Mouse (Mus musculus) neural tube, embryonic 11.5 days (tissue): ENCODE results near the gene Gm11492. TPM values are rescaled to one million over a fixed set of nuclear protein-coding genes. Genes with fewer than 3 reads are reported as not detected.

Source experiments
- ATAC-seq: fragments of 200-750 bp; cut with Nextera tagmentation; 2 replicates; pipeline ENCODE4 v1.8.0; 2017; ENCODE audit warnings: moderate number of reproducible peaks, mild to moderate bottlenecking, moderate TSS enrichment, moderate library complexity; ENCODE audit not compliant: insufficient read depth, low FRiP score, low TSS enrichment
- DNase-seq: peaks from one replicate; pipeline ENCODE4 v3.0.0-alpha.2; 2015; ENCODE audit warnings: low spot score
- H3K27ac ChIP-seq: fragments of 300-500 bp; sonication (generic); 2 replicates; pipeline ENCODE4 v1.5.1; 2014; ENCODE audit warnings: low read depth, mild to moderate bottlenecking, low read length
- H3K27me3 ChIP-seq: fragments of 300-500 bp; sonication (generic); 2 replicates; pipeline ENCODE4 v1.6.1; 2014; ENCODE audit warnings: mild to moderate bottlenecking, low read length, mixed read lengths; ENCODE audit not compliant: control insufficient read depth, insufficient read depth
- H3K36me3 ChIP-seq: fragments of 300-500 bp; sonication (generic); 2 replicates; pipeline ENCODE4 v1.6.1; 2014; ENCODE audit warnings: mild to moderate bottlenecking, low read length, moderate library complexity, mixed read lengths; ENCODE audit not compliant: control insufficient read depth, insufficient read depth
- H3K4me1 ChIP-seq: fragments of 300-500 bp; sonication (generic); 2 replicates; pipeline ENCODE4 v1.6.1; 2014; ENCODE audit warnings: low read length, mixed read lengths; ENCODE audit not compliant: control insufficient read depth, insufficient read depth
- H3K4me2 ChIP-seq: fragments of 300-500 bp; sonication (generic); 2 replicates; pipeline ENCODE4 v1.6.1; 2014; ENCODE audit warnings: low read depth, mild to moderate bottlenecking, moderate library complexity
- H3K4me3 ChIP-seq: fragments of 300-500 bp; sonication (generic); 2 replicates; pipeline ENCODE4 v1.5.1; 2014; ENCODE audit warnings: low read depth, low read length
- H3K9ac ChIP-seq: fragments of 300-500 bp; sonication (generic); 2 replicates; pipeline ENCODE4 v1.6.1; 2014; ENCODE audit warnings: mild to moderate bottlenecking, low read length
- H3K9me3 ChIP-seq: fragments of 300-500 bp; sonication (generic); 2 replicates; pipeline ENCODE4 v1.6.1; 2016; ENCODE audit warnings: low read length; ENCODE audit not compliant: control insufficient read depth
- WGBS: fragments of 180-500 bp; shearing (Covaris S2); extraction: QIAGEN DNeasy Blood & Tissue Kit; methylation state at CpG from one replicate; pipeline ENCODE4 v1.1.7; 2014; 5-methylcytosine and 5-hydroxymethylcytosine counted together
- polyA plus RNA-seq: library from polyadenylated mRNA; unstranded; fragments of >200 nt; fragmentation: Nextera tagmentation; extraction: Ambion mirVana; gene quantifications from 2 replicates; pipeline ENCODE4 v1.2.1, GENCODE M21; 2014

Gene Gm11492
- polyA plus RNA-seq, 1 experiment from 2014 or later, result not detected

GRCm38 (mm10) chr11:87542906-87543305 is 23.5 kb upstream of the Gm11492 start:
- H3K4me3 ChIP-seq, result no peak overlapping the region
- no peaks in the 10 kb centered on the region for H3K36me3 ChIP-seq
- no peaks in the 10 kb centered on the region for H3K9me3 ChIP-seq
- ATAC-seq, result no peak
- DNase-seq, result no peak
- 54% methylated on average over 3 of the region's 3 CpGs for WGBS
- H3K27ac ChIP-seq, result no peak overlapping the region
- no peaks in the 10 kb centered on the region for H3K4me1 ChIP-seq
- no peaks in the 10 kb centered on the region for H3K27me3 ChIP-seq
- H3K9ac ChIP-seq, result no peak overlapping the region
- no peak overlapping the region for H3K4me2 ChIP-seq

GRCm38 (mm10) chr11:87553342-87553741 is 13.1 kb upstream of the Gm11492 start:
- Histone ChIP-seq H3K27me3 (no peaks in the 10 kb centered on the region), H3K36me3 (no peaks in the 10 kb centered on the region), H3K9ac (no peak overlapping the region), H3K4me2 (no peak overlapping the region), H3K27ac (no peak overlapping the region), H3K4me3 (no peak overlapping the region), H3K4me1 (no peaks in the 10 kb centered on the region), H3K9me3 (no peaks in the 10 kb centered on the region)
- DNase-seq (no peak), ATAC-seq (no peak)
- 74% methylated on average over 4 of the region's 4 CpGs for WGBS

- Histone ChIP-seq H3K4me3 (no peak overlapping the region), H3K4me1 (no peaks in the 10 kb centered on the region), H3K27me3 (no peaks in the 10 kb centered on the region), H3K27ac (no peak overlapping the region), H3K4me2 (no peak overlapping the region), H3K9me3 (no peaks in the 10 kb centered on the region), H3K9ac (no peak overlapping the region), H3K36me3 (no peaks in the 10 kb centered on the region)
- WGBS, result 83% methylated on average over 5 of the region's 5 CpGs
- DNase-seq, result no peak
- ATAC-seq, result no peak
These were observed 12.1 kb upstream of the Gm11492 start for GRCm38 (mm10) chr11:87554386-87554785.

- Histone ChIP-seq H3K4me3 (no peak overlapping the region), H3K36me3 (no peaks in the 10 kb centered on the region), H3K9me3 (no peaks in the 10 kb centered on the region), H3K4me1 (no peaks in the 10 kb centered on the region), H3K27me3 (no peaks in the 10 kb centered on the region), H3K9ac (no peak overlapping the region), H3K4me2 (no peak overlapping the region), H3K27ac (no peak overlapping the region)
- DNase-seq (no peak), ATAC-seq (no peak)
- WGBS, result 78% methylated on average over 2 of the region's 2 CpGs
These were observed 11.2 kb upstream of the Gm11492 start for GRCm38 (mm10) chr11:87555106-87555703.

- H3K4me3 ChIP-seq, result no peak overlapping the region
- 81% methylated on average over 6 of the region's 6 CpGs for WGBS
- H3K4me2 ChIP-seq, result no peak overlapping the region
- DNase-seq (no peak), ATAC-seq (no peak)
- H3K27ac ChIP-seq, result no peak overlapping the region
- H3K36me3 ChIP-seq, result no peaks in the 10 kb centered on the region
- H3K9me3 ChIP-seq, result no peaks in the 10 kb centered on the region
- no peaks in the 10 kb centered on the region for H3K4me1 ChIP-seq
- H3K9ac ChIP-seq, result no peak overlapping the region
- no peaks in the 10 kb centered on the region for H3K27me3 ChIP-seq
These were observed 5.2 kb upstream of the Gm11492 start for GRCm38 (mm10) chr11:87561208-87561607.

- no peaks in the 10 kb centered on the region for H3K27me3 ChIP-seq
- no peaks in the 10 kb centered on the region for H3K4me1 ChIP-seq
- H3K4me3 ChIP-seq, result no peak within 1 kb of the TSS
- H3K36me3 ChIP-seq, result no peaks in the 10 kb centered on the region
- no peak within 1 kb of the TSS for H3K27ac ChIP-seq
- H3K9me3 ChIP-seq, result no peaks in the 10 kb centered on the region
- ATAC-seq, result no peak
- WGBS, result 89% methylated on average over 7 of the region's 7 CpGs
- no peak for DNase-seq
- no peak within 1 kb of the TSS for H3K4me2 ChIP-seq
- no peak within 1 kb of the TSS for H3K9ac ChIP-seq
These were observed 2.0 kb downstream of the Gm11492 start, which contains the start of gene Sept4 for GRCm38 (mm10) chr11:87568255-87568953. TSS of gene Sept4 (plus strand) at chr11:87568903.

- Histone ChIP-seq H3K4me3 (no peak overlapping the region), H3K4me2 (no peak overlapping the region), H3K9me3 (no peaks in the 10 kb centered on the region), H3K4me1 (no peaks in the 10 kb centered on the region), H3K27ac (no peak overlapping the region), H3K27me3 (no peaks in the 10 kb centered on the region), H3K9ac (no peak overlapping the region), H3K36me3 (no peaks in the 10 kb centered on the region)
- DNase-seq (no peak), ATAC-seq (no peak)
- 86% methylated on average over 5 of the region's 5 CpGs for WGBS
These were observed 4.3 kb downstream of the Gm11492 start for GRCm38 (mm10) chr11:87570743-87571142.

- Histone ChIP-seq H3K27ac (no peak overlapping the region), H3K4me1 (no peaks in the 10 kb centered on the region), H3K9me3 (no peaks in the 10 kb centered on the region), H3K27me3 (no peaks in the 10 kb centered on the region), H3K9ac (no peak overlapping the region), H3K4me3 (no peak overlapping the region), H3K36me3 (no peaks in the 10 kb centered on the region), H3K4me2 (no peak overlapping the region)
- 87% methylated on average over 1 of the region's 1 CpGs for WGBS
- DNase-seq (no peak), ATAC-seq (no peak)
These were observed 5.0 kb downstream of the Gm11492 start for GRCm38 (mm10) chr11:87571361-87571950.

GRCm38 (mm10) chr11:87573751-87574150 is 7.3 kb downstream of the Gm11492 start:
- DNase-seq (no peak), ATAC-seq (no peak)
- Histone ChIP-seq H3K4me2 (no peak overlapping the region), H3K27me3 (no peaks in the 10 kb centered on the region), H3K9ac (no peak overlapping the region), H3K9me3 (no peaks in the 10 kb centered on the region), H3K36me3 (no peaks in the 10 kb centered on the region), H3K4me3 (no peak overlapping the region), H3K27ac (no peak overlapping the region), H3K4me1 (peaks cover 4% of the 10 kb centered on the region)
- WGBS, result 79% methylated on average over 7 of the region's 7 CpGs
